Mouse (Mus musculus) limb, embryonic 13.5 days (tissue): Measurements from ENCODE around the gene Mrap2. TPM values are rescaled to one million over a fixed set of nuclear protein-coding genes. Genes with fewer than 3 reads are reported as not detected.

Experiments
- ATAC-seq: fragments of 200-750 bp; cut with Nextera tagmentation; 2 replicates; pipeline ENCODE4 v1.8.0; 2017; ENCODE audit warnings: low read depth, moderate number of reproducible peaks, moderate TSS enrichment; ENCODE audit not compliant: low FRiP score
- H3K27ac ChIP-seq: fragments of 300-500 bp; sonication (generic); 2 replicates; pipeline ENCODE4 v1.5.1; 2015; ENCODE audit warnings: inconsistent platforms, mild to moderate bottlenecking, moderate library complexity
- H3K27me3 ChIP-seq: fragments of 300-500 bp; sonication (generic); 2 replicates; pipeline ENCODE4 v1.6.1; 2015; ENCODE audit warnings: mild to moderate bottlenecking, inconsistent platforms
- H3K36me3 ChIP-seq: fragments of 300-500 bp; sonication (generic); 2 replicates; pipeline ENCODE4 v1.6.1; 2015; ENCODE audit warnings: inconsistent platforms, mild to moderate bottlenecking, moderate library complexity
- H3K4me1 ChIP-seq: fragments of 300-500 bp; sonication (generic); 2 replicates; pipeline ENCODE4 v1.6.1; 2015; ENCODE audit warnings: inconsistent platforms
- H3K4me2 ChIP-seq: fragments of 300-500 bp; sonication (generic); replicated peaks from 2 replicates; pipeline ENCODE4 v1.6.1; 2015; ENCODE audit warnings: inconsistent platforms, mild to moderate bottlenecking, moderate library complexity
- H3K4me3 ChIP-seq: fragments of 300-500 bp; sonication (generic); 2 replicates; pipeline ENCODE4 v1.5.1; 2015; ENCODE audit warnings: moderate library complexity, mild to moderate bottlenecking, inconsistent platforms
- H3K9ac ChIP-seq: fragments of 300-500 bp; sonication (generic); 2 replicates; pipeline ENCODE4 v1.6.1; 2015; ENCODE audit warnings: mild to moderate bottlenecking, inconsistent platforms
- H3K9me3 ChIP-seq: fragments of 300-500 bp; sonication (generic); 2 replicates; pipeline ENCODE4 v1.6.1; 2016; ENCODE audit warnings: inconsistent platforms
- WGBS: fragments of 180-500 bp; shearing (Covaris S2); methylation state at CpG from one replicate; pipeline ENCODE4 v1.1.7; 2015; 5-methylcytosine and 5-hydroxymethylcytosine counted together
- polyA plus RNA-seq: library from polyadenylated mRNA; unstranded; fragments of >200 nt; fragmentation: Nextera tagmentation; extraction: Ambion mirVana; gene quantifications from 2 replicates; pipeline ENCODE4 v1.2.1, GENCODE M21; 2015

The Mrap2 gene
- polyA plus RNA-seq, 1 experiment from 2014 or later: 0.18 TPM

DNA sequence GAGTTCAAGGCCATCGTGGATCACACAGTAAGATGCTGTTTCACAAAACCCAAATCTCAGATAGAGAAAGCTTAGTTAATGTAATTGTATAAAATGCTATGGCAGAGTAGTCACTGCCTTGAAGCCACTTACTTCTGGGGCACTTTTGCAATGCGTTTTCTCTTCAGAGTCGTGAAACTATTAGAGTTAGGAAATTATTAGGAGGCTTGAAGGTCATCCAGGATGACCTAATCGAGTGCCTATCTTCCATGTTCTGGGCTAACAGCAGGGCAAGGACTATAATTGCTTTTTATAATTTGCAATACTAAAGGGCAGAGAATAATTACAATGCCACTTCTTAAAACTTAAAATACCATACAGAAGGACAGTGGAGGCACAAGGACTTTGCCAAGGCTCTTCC is 43.2 kb downstream of the Mrap2 start:
- 87% methylated on average over 4 of the region's 4 CpGs for WGBS
- peaks cover 13% of the 10 kb centered on the region for H3K9me3 ChIP-seq
- no peak overlapping the region for H3K9ac ChIP-seq
- no peak for ATAC-seq
- H3K27ac ChIP-seq: no peak overlapping the region
- H3K36me3 ChIP-seq: peaks cover 23% of the 10 kb centered on the region
- no peaks in the 10 kb centered on the region for H3K27me3 ChIP-seq
- H3K4me2 ChIP-seq: no peak overlapping the region
- H3K4me3 ChIP-seq: no peak overlapping the region
- no peaks in the 10 kb centered on the region for H3K4me1 ChIP-seq

DNA sequence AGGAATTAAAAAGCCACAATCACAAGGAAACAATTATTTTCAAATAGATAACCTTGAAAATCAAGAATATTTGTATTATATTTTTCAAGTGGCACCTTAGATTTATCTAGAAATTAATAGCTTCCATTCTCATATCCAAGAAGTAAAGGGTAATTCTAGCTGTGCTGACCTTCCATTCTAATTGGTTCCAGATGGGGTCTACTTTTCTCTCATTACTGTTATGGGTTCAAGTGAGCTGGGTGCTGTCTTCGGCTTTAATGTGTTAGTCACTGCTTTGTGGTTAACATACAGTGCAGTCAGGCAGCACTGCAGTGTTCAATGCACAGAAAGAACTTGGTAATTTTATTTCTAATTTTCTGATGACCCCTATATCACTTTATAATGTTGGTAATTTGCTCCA is 49.6 kb downstream of the Mrap2 start:
- Histone ChIP-seq H3K4me3 (no peak overlapping the region), H3K4me2 (no peak overlapping the region), H3K36me3 (peaks cover 44% of the 10 kb centered on the region), H3K27ac (no peak overlapping the region), H3K4me1 (no peaks in the 10 kb centered on the region), H3K9me3 (peaks cover 22% of the 10 kb centered on the region), H3K9ac (no peak overlapping the region), H3K27me3 (no peaks in the 10 kb centered on the region)
- no peak for ATAC-seq
- WGBS: 30% methylated on average over 1 of the region's 1 CpGs

DNA sequence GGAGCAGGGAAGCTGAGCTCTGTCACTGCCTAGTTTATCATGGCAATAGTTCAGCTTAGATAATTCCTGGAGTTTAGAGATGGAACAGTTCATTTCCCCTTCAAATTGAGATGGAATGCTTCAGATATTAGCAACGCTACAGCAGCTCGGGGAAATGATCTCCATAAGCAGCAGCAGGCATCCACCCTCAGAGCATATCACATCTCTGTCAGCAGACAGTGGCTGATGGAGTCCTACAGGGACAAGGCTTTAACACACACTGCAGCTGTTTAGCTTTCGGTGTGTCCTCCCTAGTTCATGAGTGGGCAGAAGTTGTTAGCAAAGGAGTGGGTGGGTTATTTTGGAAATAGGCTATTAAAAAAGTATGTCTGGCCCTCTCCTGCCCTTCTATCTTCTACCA is 53.2 kb downstream of the Mrap2 start:
- ATAC-seq: no peak
- Histone ChIP-seq H3K27me3 (no peaks in the 10 kb centered on the region), H3K9me3 (peaks cover 9% of the 10 kb centered on the region), H3K4me3 (no peak overlapping the region), H3K36me3 (peaks cover 42% of the 10 kb centered on the region), H3K9ac (no peak overlapping the region), H3K4me1 (no peaks in the 10 kb centered on the region), H3K27ac (no peak overlapping the region), H3K4me2 (no peak overlapping the region)
- WGBS: 89% methylated on average over 3 of the region's 3 CpGs

DNA sequence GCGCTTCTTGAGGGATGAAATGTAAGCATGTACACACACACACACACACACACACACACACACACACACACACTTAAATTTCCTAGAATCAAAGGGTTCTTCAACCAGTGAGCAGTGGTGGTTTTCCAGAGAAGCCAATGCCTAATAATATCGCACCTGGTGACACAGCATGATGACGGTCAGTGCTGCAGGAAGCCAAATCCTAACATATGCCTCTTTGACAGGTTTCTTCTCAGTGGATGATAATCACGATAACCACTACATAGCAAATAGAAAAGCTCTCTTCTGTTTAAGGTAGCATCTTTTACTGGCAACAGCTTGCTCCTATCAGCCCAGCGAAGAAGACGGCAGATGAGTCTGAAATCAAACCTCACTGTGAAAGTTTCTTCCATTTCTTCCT is 53.9 kb downstream of the Mrap2 start:
- Histone ChIP-seq H3K36me3 (peaks cover 42% of the 10 kb centered on the region), H3K9ac (no peak overlapping the region), H3K4me1 (no peaks in the 10 kb centered on the region), H3K9me3 (peaks cover 2% of the 10 kb centered on the region; the same call in 1 of the 2 replicates), H3K27ac (no peak overlapping the region), H3K4me3 (no peak overlapping the region), H3K27me3 (no peaks in the 10 kb centered on the region), H3K4me2 (no peak overlapping the region)
- ATAC-seq: no peak
- WGBS: 94% methylated on average over 6 of the region's 6 CpGs

DNA sequence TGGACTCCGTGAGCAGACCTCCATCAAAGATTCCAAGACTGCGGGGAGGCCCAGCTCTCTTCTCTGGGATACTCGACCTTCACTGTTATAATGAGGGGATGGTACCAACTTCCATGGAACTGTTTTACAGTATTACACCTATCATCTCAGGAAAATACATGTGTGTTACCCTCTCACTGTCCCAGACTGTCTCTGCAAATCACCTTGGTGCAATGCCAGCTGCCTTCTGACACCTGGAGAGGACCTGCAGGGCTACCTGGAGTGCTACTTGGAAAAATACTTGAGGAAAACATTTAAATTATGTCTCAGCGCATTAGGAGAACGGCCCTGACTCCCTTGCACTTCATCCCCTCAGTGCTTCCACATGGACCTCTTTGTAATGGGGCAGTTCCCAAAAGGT is 56.3 kb downstream of the Mrap2 start:
- no peak overlapping the region for H3K9ac ChIP-seq
- ATAC-seq: no peak
- H3K27me3 ChIP-seq: no peaks in the 10 kb centered on the region
- H3K4me3 ChIP-seq: no peak overlapping the region
- 94% methylated on average over 5 of the region's 5 CpGs for WGBS
- H3K4me2 ChIP-seq: no peak overlapping the region
- H3K4me1 ChIP-seq: no peaks in the 10 kb centered on the region
- no peak overlapping the region for H3K27ac ChIP-seq
- no peaks in the 10 kb centered on the region for H3K9me3 ChIP-seq
- H3K36me3 ChIP-seq: peaks cover 55% of the 10 kb centered on the region

DNA sequence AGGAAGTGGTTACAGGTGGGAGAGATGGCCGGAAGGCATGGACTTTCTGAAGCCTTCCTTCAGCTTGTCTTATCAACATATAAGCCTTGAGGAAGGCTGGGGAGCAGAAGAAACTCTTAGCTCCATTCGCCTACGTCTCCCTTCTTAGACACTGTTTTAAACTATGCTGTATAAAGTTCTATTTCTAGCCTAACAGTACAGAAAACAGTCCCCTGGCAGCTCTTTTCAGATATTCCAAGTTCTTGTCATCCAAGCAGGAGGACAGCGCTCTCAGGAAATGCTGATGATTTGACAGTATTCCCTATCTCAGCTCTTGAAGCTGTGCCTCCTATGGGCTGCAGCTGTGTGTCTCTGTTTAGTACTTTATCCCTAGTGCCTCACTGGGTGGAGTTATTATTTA is 56.8 kb downstream of the Mrap2 start:
- H3K27ac ChIP-seq: no peak overlapping the region
- no peak overlapping the region for H3K4me3 ChIP-seq
- H3K9me3 ChIP-seq: no peaks in the 10 kb centered on the region
- 97% methylated on average over 4 of the region's 4 CpGs for WGBS
- H3K36me3 ChIP-seq: peaks cover 58% of the 10 kb centered on the region
- no peak overlapping the region for H3K4me2 ChIP-seq
- H3K4me1 ChIP-seq: no peaks in the 10 kb centered on the region
- no peak overlapping the region for H3K9ac ChIP-seq
- ATAC-seq: no peak
- H3K27me3 ChIP-seq: no peaks in the 10 kb centered on the region

DNA sequence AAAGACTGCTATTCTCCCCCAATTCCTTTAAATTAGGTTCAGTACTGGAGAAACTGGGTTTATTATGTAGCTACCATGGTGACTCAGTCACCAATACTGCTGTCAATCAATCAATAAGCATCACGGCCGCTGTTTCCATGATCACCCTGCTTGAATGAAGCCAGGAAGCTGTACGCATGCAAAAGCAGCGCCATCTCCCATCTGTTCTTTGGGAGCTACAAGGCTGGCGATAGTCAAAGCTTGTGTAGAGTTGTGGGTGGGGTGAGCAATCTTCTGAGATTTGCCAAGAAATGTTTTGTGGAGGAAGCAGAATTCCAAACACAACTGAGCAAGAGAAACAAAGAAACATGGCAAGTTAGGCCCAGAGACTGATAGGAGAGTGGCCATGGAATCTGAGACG is 58.3 kb downstream of the Mrap2 start:
- Histone ChIP-seq H3K9ac (no peak overlapping the region), H3K9me3 (no peaks in the 10 kb centered on the region), H3K36me3 (peaks cover 66% of the 10 kb centered on the region), H3K4me2 (no peak overlapping the region), H3K4me1 (no peaks in the 10 kb centered on the region), H3K4me3 (no peak overlapping the region), H3K27me3 (no peaks in the 10 kb centered on the region), H3K27ac (no peak overlapping the region)
- no peak for ATAC-seq
- 94% methylated on average over 6 of the region's 6 CpGs for WGBS

DNA sequence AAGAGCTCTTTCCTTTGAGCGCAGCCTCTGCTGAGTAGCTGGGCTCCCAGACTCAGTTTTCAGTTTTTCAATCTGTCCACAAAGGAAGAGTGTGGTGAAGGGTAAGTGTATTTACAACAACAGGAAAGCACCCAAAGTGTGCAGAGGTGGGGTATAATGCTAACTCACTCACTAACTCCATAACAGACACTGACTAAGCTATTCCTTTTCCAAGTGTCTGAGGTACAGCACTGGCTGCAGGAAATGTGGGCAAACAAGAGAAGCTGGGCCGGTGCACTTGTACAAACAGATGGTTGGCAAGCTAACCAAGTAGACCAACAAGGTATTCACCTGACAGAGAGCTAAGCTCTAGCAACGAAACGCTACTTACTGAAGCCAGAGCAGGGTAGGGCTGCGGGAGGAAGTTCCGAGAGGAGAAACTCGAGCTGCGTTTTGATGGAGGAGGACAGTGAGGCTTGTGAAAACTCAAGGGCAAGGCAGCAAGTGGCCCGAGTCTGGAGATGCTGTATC is 66.8 kb downstream of the Mrap2 start:
- 92% methylated on average over 9 of the region's 9 CpGs for WGBS
- Histone ChIP-seq H3K9me3 (no peaks in the 10 kb centered on the region), H3K4me3 (no peak overlapping the region), H3K4me1 (no peaks in the 10 kb centered on the region), H3K27me3 (no peaks in the 10 kb centered on the region), H3K4me2 (no peak overlapping the region), H3K9ac (no peak overlapping the region), H3K36me3 (peaks cover 59% of the 10 kb centered on the region), H3K27ac (no peak overlapping the region)
- ATAC-seq: no peak

DNA sequence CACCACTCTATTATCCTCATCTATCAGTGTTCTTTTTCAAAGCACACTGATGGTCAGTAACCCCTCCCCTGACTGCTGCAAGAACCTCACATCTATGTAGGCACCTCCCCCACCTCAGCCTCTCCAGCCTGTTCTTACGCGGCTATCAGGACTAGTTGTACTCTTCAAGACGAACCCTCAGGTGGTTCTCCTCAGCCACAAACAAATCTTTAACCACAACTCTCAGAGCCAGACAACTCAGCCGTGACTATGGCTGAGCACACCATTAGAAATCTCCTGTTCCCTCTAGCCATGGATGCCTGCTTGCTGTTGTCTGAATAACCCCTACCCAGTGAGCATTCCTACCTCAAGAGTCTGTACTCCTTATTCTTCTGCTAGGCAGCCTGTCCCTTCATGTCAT is 69.1 kb downstream of the Mrap2 start:
- Histone ChIP-seq H3K27ac (no peak overlapping the region), H3K4me1 (no peaks in the 10 kb centered on the region), H3K4me3 (no peak overlapping the region), H3K9ac (no peak overlapping the region), H3K27me3 (no peaks in the 10 kb centered on the region), H3K4me2 (no peak overlapping the region), H3K36me3 (peaks cover 49% of the 10 kb centered on the region), H3K9me3 (no peaks in the 10 kb centered on the region)
- WGBS: 75% methylated on average over 4 of the region's 4 CpGs
- no peak for ATAC-seq

Other genes with a start within 250 kb of the Mrap2 start
- gene Ripply2, start 128.8 kb upstream of the Mrap2 start, polyA plus RNA-seq: not detected in 2 replicates
- 44.9 and 47.3 TPM in 2 replicates for gene Cyb5r4, start 122.3 kb upstream of the Mrap2 start, polyA plus RNA-seq
- gene Cep162, start 111.2 kb downstream of the Mrap2 start, polyA plus RNA-seq: 7.0 and 7.3 TPM in 2 replicates